Mouse (Mus musculus) kidney, postnatal 36 days (tissue): ENCODE results near the gene Rasgef1b.

Source experiments
- DNase-seq, 2 experiments: peaks; one replicate each; pipeline ENCODE4 v3.0.0; 2021 to 2022; ENCODE audit warnings: mixed read lengths in 2 of 2

Rasgef1b gene

GRCm38 (mm10) chr5:99487009-99487858 is 241.6 kb downstream of the Rasgef1b start:
- DNase-seq, result peak in 1 of 2 experiments; percentile 42

DNA sequence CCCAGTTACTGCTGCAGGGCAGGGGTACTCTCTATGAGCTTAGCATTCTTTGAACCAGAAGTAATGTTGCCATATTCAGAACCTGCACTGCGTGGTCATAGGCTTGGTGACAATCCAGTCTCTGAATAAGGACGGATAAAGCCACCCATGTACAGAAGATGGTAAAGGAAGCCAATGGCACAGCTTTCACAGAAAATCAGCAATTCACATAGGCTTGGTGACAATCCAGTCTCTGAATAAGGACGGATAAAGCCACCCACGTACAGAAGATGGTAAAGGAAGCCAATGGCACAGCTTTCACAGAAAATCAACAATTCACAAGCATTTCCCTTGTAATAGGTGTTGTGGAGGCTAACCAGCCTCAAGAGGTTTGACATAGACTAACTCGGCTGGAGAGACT is 245.7 kb downstream of the Rasgef1b start:
- DNase-seq, result no peak

- DNase-seq, result no peak
These were observed 246.3 kb downstream of the Rasgef1b start for GRCm38 (mm10) chr5:99482524-99482923.

- no peak for DNase-seq
These were observed 246.8 kb downstream of the Rasgef1b start for GRCm38 (mm10) chr5:99482016-99482415.

GRCm38 (mm10) chr5:99480078-99481031 is 248.5 kb downstream of the Rasgef1b start:
- DNase-seq, result no peak

DNA sequence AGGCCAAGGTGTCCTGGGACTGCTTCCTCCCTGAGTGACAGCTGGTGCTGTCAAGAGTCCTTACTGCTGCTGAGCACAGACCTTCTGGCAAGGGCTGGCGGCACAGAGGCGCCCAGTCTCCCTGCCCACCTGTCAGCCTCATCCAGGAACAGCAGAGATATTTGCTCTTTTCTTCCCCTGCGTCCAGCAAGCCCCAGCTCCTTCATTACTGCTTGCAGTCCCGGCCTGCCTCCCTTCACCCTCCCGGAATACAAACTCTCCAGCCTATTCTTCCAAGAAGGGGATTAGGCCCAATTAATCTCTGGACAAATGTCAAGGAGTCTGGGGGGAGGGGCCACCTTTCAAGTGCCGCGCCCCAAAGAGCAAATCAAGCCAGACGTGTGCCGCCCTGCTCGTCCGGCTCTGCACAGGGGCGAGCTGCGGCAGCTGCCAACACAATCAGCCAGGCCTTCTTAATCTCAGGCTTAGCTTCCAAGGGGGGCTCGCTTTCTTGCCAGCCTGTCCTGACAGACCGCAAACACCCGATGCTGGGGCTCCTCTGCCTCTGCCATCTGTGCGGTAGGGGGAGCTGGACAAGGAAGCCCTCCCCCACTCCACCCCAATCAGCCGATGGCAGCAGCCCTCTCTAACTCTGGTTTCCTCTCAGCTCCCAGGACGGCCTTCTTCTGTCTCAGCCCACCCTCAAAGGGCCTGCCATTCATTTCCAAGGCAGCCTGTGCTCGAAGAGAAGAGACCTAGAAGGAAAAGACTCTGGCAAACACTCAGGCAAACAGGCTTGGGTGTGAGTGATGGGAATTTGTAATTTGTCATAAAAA is 249.4 kb downstream of the Rasgef1b start:
- peak in 1 of 2 experiments; percentile 42 for DNase-seq

GRCm38 (mm10) chr5:99478716-99479115 is 250.1 kb downstream of the Rasgef1b start:
- no peak for DNase-seq

DNA sequence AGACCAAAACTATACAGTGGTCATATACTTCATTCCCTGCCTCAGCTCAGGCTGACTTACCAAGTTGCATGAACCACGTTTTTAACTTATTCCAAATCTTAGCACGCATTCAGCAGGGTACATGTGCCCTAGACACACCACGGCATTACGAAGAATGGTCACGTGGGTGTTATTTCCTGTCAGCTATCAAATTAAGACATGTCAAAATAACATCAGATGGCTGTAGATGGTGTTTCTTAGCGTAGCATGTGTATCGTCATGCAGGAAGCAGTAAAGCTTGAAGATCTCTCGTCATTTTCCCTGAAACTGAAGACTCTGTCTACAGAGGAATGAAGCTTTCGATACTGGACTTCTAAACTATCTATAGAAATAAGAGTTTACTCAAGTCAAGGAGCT is 251.4 kb downstream of the Rasgef1b start:
- DNase-seq, result no peak

- no peak for DNase-seq
These were observed 252.0 kb downstream of the Rasgef1b start for GRCm38 (mm10) chr5:99476640-99477419.

- no peak for DNase-seq
These were observed 256.1 kb downstream of the Rasgef1b start for GRCm38 (mm10) chr5:99472607-99473335.

DNA sequence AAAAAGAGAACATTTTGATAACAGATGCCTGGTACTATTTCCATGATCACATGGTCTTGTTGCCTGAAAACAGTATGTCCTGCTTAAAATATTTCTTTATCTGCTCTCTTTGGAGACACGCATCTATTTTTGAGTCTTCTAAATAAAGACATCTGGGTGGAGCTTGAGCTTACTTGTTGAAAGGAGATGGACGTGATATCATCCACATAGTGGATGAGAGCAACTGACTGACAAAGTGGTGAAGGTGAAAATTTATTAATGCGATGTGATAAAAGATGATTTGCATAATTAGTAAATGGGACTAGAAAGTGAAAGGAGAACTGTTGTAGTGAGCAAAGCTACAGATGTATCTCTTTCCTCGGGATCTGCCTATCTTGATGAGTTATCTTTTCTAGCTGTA is 257.1 kb downstream of the Rasgef1b start:
- DNase-seq, result no peak

- no peak for DNase-seq
These were observed 258.3 kb downstream of the Rasgef1b start for GRCm38 (mm10) chr5:99470613-99471012.

GRCm38 (mm10) chr5:99459007-99459406 is 269.9 kb downstream of the Rasgef1b start:
- no peak for DNase-seq

DNA sequence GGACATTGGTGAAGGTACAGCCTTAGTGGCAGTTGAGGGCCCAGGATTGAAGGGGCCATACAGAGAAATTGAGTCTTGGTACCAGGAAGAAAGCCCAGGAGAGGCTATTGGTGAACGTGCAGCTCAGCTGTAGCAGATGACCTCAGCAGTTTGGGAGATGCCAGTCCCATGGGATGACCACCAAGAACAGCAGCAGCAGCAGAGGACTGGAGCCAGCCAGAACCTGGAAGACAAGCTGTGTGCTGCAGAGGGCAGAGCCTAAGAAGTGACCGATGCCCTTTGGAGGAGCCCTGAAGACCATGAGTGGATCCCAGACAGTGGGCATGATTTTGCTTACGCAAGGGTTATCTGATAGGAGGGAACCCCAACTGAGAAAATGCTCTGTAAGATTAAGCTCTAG is 271.6 kb downstream of the Rasgef1b start:
- no peak for DNase-seq

DNA sequence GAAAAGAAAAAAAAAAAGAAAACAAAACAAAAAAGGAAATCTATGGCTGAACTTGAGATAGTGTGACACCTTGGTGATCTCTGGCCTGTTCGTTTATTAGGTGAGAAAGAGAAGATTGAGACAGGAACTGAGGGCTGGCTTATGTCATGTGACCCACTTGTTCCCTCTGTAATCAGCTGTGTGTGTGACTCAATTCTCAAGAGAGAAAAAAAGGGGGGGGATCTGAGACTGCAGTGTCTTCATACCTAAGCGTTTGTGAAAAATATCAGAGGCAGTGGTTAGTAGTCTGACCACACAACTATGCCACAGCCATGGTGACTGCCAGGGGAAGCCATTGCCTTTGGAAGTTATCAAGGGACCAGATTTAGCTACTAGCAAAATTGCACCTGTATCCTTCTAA is 276.9 kb downstream of the Rasgef1b start:
- DNase-seq, result no peak

- DNase-seq, result no peak
These were observed 277.4 kb downstream of the Rasgef1b start for GRCm38 (mm10) chr5:99451416-99451815.

DNA sequence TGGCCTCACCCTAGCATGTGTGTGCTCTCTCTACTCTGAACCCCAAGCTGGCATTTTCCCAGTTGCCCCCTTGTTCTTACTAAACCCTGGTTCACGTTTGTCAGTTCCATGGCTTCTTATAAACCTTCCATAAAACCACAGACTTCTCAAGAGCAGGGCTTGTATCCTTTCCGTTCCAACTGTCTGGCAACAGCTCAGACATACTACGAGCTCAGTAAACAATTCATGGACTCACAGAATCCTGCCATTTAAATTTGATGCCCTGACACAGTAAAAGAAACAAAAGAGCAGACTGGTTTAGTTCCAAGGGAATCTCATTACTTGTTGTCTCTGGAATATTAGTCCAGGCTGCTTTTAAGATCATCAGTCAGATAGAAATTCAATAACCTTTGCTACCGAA is 277.9 kb downstream of the Rasgef1b start:
- no peak for DNase-seq

GRCm38 (mm10) chr5:99450463-99450862 is 278.4 kb downstream of the Rasgef1b start:
- no peak for DNase-seq

GRCm38 (mm10) chr5:99447481-99447880 is 281.4 kb downstream of the Rasgef1b start:
- no peak for DNase-seq

DNA sequence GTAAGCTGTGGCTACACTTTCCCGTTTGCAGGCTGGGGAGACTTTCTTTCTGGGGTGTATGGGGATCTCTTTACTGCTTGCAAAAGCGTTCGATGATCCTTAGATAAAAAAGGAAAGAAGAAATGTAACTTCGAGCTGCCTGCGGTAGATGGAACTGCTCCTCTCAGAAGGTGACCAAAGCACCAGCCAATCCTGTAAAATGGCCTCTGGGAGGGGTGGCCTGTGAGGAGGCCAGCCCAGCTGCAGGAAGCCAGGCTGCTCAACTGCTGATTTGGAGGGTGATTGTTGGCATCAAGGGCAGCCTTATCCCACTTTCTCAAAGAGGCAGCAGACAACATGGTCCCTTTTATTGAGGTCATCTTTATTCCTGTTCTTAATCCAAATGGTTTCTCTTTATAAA is 283.6 kb downstream of the Rasgef1b start:
- DNase-seq, result peak in 1 of 2 experiments; percentile 19

DNA sequence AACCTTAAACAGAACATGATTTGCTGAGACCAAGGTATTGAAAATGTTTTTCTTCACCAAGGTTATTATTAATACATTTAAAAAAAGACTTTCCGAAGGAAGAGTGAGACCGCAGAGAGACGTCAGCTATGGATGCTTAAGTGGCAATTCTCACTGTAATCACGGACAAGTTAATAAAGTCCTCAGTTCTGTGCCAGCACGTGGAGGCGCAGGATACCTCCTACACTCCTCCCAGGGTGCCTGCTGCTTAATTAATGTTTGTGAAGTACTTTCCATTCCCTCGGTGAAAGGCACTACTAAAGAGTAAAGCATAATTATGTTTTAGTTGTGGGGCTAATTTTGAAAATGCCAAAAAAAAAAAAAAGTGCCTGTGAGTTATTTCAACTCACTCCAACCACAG is 284.1 kb downstream of the Rasgef1b start:
- DNase-seq, result peak in 1 of 2 experiments; percentile 13
